Mouse (Mus musculus) ES-Bruce4 (cell line): Measurements from ENCODE around the gene Pard3. TPM values are rescaled to one million over a fixed set of nuclear protein-coding genes. Genes with fewer than 3 reads are reported as not detected.

Experiments used
- H3K27ac ChIP-seq: 2 replicates; pipeline ENCODE4 v1.5.1; 2012; ENCODE audit warnings: low read length, inconsistent platforms; ENCODE audit not compliant: insufficient read depth
- H3K27me3 ChIP-seq: 2 replicates; pipeline ENCODE4 v1.6.1; 2012; ENCODE audit warnings: mild to moderate bottlenecking, low read length, inconsistent platforms; ENCODE audit not compliant: control insufficient read depth, poor library complexity, insufficient read depth, severe bottlenecking
- H3K36me3 ChIP-seq: 2 replicates; pipeline ENCODE4 v1.6.1; 2012; ENCODE audit warnings: inconsistent platforms, mild to moderate bottlenecking, low read length, moderate library complexity; ENCODE audit not compliant: control insufficient read depth, poor library complexity, insufficient read depth, severe bottlenecking
- H3K4me1 ChIP-seq: one replicate; pipeline ENCODE4 v1.8.1; 2011; ENCODE audit warnings: low read length; ENCODE audit not compliant: control insufficient read depth, insufficient read depth
- H3K4me3 ChIP-seq: 2 replicates; pipeline ENCODE4 v1.5.1; 2011; ENCODE audit warnings: low read depth, mild to moderate bottlenecking, low read length
- H3K9ac ChIP-seq: 2 replicates; pipeline ENCODE4 v1.6.1; 2012; ENCODE audit warnings: low read depth, mild to moderate bottlenecking, inconsistent platforms; ENCODE audit not compliant: poor library complexity, severe bottlenecking
- H3K9me3 ChIP-seq: replicated peaks from 2 replicates; pipeline ENCODE4 v1.6.1; 2012; ENCODE audit warnings: mild to moderate bottlenecking, low read length, inconsistent platforms; ENCODE audit not compliant: control insufficient read depth, poor library complexity, insufficient read depth, severe bottlenecking
- CTCF ChIP-seq: IDR thresholded peaks from one replicate; pipeline ENCODE4 v1.8.1; 2011; ENCODE audit warnings: low read depth, low read length
- EP300 ChIP-seq: IDR thresholded peaks from 2 replicates; pipeline ENCODE4 v1.6.1; 2011; ENCODE audit warnings: low read depth, low read length; ENCODE audit not compliant: insufficient read depth
- POLR2A ChIP-seq: IDR thresholded peaks from one replicate; pipeline ENCODE4 v1.8.1; 2011; ENCODE audit warnings: low read length; ENCODE audit not compliant: insufficient read depth
- polyA plus RNA-seq: library from polyadenylated mRNA; stranded (reverse); fragments of >200 nt; gene quantifications from 2 replicates; pipeline ENCODE4 v1.2.4, GENCODE M21; 2011; ENCODE audit warnings: low read depth; ENCODE audit not compliant: missing spikeins, insufficient read depth, insufficient read length

Pard3 gene
- polyA plus RNA-seq, 1 experiment = 38.0 TPM

GRCm38 (mm10) chr8:127531866-127532265 lies 468.2 kb downstream of the Pard3 start:
- Histone ChIP-seq H3K4me1 (no peaks in the 10 kb centered on the region), H3K36me3 (no peaks in the 10 kb centered on the region), H3K27ac (no peak overlapping the region), H3K27me3 (no peaks in the 10 kb centered on the region), H3K9ac (no peak overlapping the region), H3K4me3 (no peak overlapping the region), H3K9me3 (no peaks in the 10 kb centered on the region)
- TF ChIP-seq POLR2A = no peak
- TF ChIP-seq CTCF = no peak
- no peak for TF ChIP-seq EP300

GRCm38 (mm10) chr8:127534789-127535188 lies 471.1 kb downstream of the Pard3 start:
- Histone ChIP-seq H3K4me3 (no peak overlapping the region), H3K9me3 (no peaks in the 10 kb centered on the region), H3K27me3 (no peaks in the 10 kb centered on the region), H3K36me3 (no peaks in the 10 kb centered on the region), H3K27ac (no peak overlapping the region), H3K9ac (no peak overlapping the region), H3K4me1 (no peaks in the 10 kb centered on the region)
- no peak for TF ChIP-seq EP300
- no peak for TF ChIP-seq POLR2A
- no peak for TF ChIP-seq CTCF

- Histone ChIP-seq H3K27ac (no peak overlapping the region), H3K9me3 (no peaks in the 10 kb centered on the region), H3K4me3 (no peak overlapping the region), H3K9ac (no peak overlapping the region), H3K27me3 (no peaks in the 10 kb centered on the region), H3K4me1 (no peaks in the 10 kb centered on the region), H3K36me3 (no peaks in the 10 kb centered on the region)
- TF ChIP-seq POLR2A = no peak
These were observed 471.6 kb downstream of the Pard3 start for GRCm38 (mm10) chr8:127535192-127535845.

GRCm38 (mm10) chr8:127535846-127536220 lies 472.1 kb downstream of the Pard3 start:
- H3K4me1 ChIP-seq = no peaks in the 10 kb centered on the region
- H3K9ac ChIP-seq = no peak overlapping the region
- no peak overlapping the region for H3K27ac ChIP-seq
- H3K27me3 ChIP-seq = no peaks in the 10 kb centered on the region
- no peak overlapping the region for H3K4me3 ChIP-seq
- H3K9me3 ChIP-seq = no peaks in the 10 kb centered on the region
- TF ChIP-seq CTCF (no peak), EP300 (no peak), POLR2A (no peak)
- H3K36me3 ChIP-seq = no peaks in the 10 kb centered on the region

GRCm38 (mm10) chr8:127539803-127540202 lies 476.1 kb downstream of the Pard3 start:
- TF ChIP-seq EP300 (no peak), CTCF (no peak), POLR2A (no peak)
- no peaks in the 10 kb centered on the region for H3K36me3 ChIP-seq
- H3K27ac ChIP-seq = no peak overlapping the region
- no peaks in the 10 kb centered on the region for H3K9me3 ChIP-seq
- H3K4me1 ChIP-seq = no peaks in the 10 kb centered on the region
- H3K4me3 ChIP-seq = no peak overlapping the region
- no peaks in the 10 kb centered on the region for H3K27me3 ChIP-seq
- H3K9ac ChIP-seq = no peak overlapping the region

GRCm38 (mm10) chr8:127540273-127540672 lies 476.6 kb downstream of the Pard3 start:
- no peaks in the 10 kb centered on the region for H3K9me3 ChIP-seq
- no peak overlapping the region for H3K4me3 ChIP-seq
- no peaks in the 10 kb centered on the region for H3K4me1 ChIP-seq
- H3K27me3 ChIP-seq = no peaks in the 10 kb centered on the region
- no peaks in the 10 kb centered on the region for H3K36me3 ChIP-seq
- TF ChIP-seq EP300 (no peak), POLR2A (no peak), CTCF (no peak)
- H3K27ac ChIP-seq = no peak overlapping the region
- no peak overlapping the region for H3K9ac ChIP-seq
